Mouse (Mus musculus) erythroblast, adult 5-6 weeks (primary cell): ENCODE results near the gene Hoxd3. TPM values are rescaled to one million over a fixed set of nuclear protein-coding genes. Genes with fewer than 3 reads are reported as not detected.

Source experiments
- ATAC-seq: replicated peaks from 2 replicates; pipeline ENCODE4 v1.8.0; 2016; ENCODE audit warnings: moderate number of reproducible peaks, mild to moderate bottlenecking, moderate TSS enrichment, inconsistent platforms; ENCODE audit not compliant: poor library complexity, low FRiP score, severe bottlenecking
- total RNA-seq, 2 experiments: library from RNA; stranded (forward) in 1 of 2; stranded (reverse) in 1 of 2; fragments of 150-400 nt in 1 of 2; fragments of 200-764, 138-1000 nt in 1 of 2; gene quantifications; 2 replicates each; pipeline versions ENCODE4 v1.2.3 to v1.2.4; 2015 to 2017; ENCODE audit warnings: low replicate concordance in 2 of 2

Gene Hoxd3
- total RNA-seq, 2 experiments from 2014 or later, result not detected

DNA sequence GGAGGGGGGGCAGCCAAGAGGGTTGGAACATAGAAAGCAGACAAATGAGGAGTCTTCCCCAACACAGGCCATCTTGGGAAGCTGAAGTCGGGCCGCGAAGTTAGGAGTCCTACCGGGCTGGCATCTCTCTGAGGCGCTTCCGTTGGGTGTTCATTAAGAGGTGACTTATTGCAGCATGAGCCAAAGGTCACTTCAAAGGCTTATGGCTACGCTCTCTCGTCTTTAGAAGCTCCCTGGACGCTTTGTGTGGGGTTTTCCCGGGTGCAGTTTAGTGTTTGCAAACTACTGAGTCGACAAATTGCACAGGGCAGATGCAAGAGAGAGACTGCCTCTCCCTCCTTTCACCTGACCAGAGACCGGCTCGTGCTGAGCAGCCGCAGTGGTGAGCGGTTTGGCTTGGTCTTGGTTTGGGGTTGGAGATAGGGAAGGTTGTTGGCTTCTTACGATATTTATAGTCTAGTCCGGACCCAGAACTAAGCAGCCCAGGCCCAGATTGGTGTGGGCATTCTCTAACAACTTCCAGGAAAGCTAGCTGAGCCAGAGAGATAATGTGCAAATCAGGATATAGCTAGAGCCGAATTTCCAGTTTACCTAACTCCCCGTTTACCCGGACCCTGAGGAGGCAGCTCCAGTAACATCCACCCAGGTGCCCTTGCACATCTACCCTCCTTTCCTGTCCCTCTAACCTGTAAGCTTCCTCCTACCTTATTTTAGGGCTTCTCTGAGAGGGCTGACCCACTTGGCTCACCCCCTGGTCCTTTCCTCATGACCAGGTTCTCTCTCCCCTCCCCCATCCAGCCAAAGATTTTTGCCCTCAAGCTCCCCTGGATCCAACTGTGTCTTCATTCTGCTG lies 27.1 kb downstream of the Hoxd3 start:
- ATAC-seq, result no peak

DNA sequence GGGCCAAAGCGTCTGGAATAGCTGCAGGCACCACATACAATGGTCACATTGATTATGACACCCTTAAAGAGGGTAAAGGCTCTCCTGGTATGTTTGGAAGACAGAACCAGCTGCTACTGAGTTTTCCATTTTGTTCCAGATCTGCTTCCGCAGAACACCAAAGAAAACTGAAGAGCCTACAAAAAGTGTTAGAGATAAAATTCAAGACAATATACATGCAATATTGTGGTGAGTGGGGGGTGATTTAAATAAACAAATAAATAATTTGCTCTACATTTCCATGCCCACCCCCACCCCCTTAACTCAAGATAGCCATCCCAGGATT lies 27.7 kb downstream of the Hoxd3 start:
- ATAC-seq, result no peak

- no peak for ATAC-seq
Measured at GRCm38 (mm10) chr2:74739869-74740268, 28.1 kb downstream of the Hoxd3 start.

DNA sequence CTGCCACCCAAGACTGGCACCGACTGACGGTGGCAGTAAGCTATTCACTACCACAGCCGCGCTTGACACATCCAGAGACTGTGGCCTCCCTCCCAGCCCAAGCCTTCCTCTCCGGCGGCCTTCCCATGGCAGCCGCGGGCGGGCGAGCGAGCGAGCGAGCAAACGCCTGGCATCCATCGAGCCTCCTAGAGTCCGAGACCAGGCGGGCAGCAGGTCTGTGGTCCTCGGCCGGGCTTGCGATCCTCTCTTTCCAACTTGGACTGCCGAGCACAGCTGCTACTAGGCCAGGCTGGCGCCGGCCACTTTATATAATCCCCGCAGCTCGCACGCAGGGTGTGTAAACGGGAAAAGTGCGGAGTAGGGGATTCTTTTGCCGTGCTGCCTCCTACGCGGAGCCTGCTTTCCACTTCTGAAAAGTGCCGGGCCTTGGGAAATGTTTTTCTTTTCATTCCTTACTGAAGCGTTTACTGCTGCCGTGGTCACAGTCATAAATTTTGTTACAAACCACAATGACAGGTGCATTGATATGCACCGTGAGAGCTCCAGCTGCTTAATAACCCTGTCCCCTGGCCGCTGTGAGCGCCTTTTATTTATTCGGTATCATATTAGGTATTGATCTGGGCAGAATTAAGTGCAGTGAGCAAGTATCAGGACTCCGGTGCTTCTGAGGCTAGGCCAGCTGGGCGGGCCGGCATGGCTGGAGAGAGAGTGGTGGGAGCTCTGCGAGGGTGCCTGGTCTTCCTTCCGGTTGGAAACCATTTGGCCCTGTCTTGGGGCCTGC lies 28.8 kb downstream of the Hoxd3 start:
- no peak for ATAC-seq

- ATAC-seq, result no peak
Measured at GRCm38 (mm10) chr2:74741252-74741978, 29.7 kb downstream of the Hoxd3 start.

DNA sequence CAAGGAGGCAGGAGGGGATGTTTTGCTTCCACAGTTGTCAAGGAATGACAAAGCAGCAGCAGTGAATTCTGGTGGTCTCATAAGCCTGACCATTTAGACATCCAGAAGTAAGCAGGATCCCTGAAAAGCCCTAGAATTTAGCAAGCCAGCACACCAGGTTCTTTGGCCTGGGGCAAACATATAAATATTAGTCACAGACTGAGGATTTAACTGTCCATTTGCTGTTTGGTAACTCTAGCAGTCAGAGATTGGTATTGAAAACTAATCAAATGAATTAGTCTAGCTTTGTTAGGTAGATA lies 30.2 kb downstream of the Hoxd3 start:
- no peak for ATAC-seq

- ATAC-seq, result no peak
Measured at GRCm38 (mm10) chr2:74745540-74746297, 34.0 kb downstream of the Hoxd3 start.

DNA sequence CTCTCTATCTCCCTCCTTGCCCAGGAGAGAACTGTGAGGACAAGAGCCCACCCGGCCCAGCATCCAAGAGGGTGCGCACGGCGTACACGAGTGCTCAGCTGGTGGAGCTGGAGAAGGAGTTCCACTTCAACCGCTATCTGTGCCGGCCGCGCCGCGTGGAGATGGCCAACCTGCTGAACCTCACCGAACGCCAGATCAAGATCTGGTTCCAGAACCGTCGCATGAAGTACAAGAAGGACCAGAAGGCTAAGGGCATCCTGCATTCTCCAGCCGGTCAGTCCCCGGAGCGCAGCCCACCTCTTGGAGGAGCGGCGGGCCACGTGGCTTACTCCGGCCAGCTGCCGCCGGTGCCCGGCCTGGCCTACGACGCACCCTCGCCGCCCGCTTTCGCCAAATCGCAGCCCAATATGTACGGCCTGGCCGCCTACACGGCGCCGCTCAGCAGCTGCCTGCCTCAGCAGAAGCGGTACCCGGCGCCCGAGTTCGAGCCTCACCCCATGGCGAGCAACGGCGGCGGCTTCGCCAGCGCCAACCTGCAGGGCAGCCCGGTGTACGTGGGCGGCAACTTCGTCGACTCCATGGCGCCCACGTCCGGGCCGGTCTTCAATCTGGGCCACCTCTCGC lies 34.7 kb downstream of the Hoxd3 start:
- ATAC-seq, result no peak

DNA sequence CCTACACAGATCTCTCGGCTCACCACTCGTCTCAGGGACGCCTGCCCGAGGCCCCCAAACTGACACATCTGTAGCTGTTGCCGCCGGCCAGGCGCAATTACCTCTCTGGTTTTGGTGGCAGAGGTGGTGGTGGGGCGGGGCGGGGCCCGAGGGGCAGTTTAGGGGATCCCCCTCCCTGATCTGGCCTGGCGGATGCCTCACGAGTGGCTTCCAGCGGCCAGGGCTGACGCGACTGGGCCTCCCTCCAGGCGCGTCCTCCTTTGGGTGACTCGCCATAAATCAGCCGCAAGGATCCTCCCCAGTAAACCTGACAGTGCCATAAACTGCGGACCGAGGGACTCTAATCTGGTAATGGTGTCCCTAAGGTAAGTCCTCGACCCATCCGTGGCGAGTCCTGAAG lies 35.3 kb downstream of the Hoxd3 start:
- no peak for ATAC-seq

DNA sequence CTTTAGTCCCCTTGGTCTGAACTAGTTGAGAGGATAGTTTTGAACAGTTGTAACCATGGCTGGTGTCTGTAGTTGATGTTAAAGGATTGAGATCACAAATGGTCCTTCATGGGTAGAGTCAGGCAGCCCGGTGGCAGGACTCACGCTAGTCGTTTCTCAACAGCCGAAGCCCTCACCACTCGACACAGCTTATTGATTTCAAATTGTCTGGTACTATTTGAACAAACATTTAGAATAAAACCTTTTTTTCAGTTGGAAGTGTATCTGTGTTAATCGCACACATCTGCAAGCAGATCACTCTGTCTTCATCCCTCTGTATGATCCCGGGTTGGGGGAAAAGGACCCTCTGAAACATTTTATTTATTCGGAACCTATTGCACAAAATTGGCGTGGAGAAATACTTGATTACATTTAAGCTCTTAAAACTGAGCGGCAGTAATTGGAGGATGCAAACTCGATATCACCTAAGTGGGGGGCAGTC lies 36.0 kb downstream of the Hoxd3 start:
- no peak for ATAC-seq

DNA sequence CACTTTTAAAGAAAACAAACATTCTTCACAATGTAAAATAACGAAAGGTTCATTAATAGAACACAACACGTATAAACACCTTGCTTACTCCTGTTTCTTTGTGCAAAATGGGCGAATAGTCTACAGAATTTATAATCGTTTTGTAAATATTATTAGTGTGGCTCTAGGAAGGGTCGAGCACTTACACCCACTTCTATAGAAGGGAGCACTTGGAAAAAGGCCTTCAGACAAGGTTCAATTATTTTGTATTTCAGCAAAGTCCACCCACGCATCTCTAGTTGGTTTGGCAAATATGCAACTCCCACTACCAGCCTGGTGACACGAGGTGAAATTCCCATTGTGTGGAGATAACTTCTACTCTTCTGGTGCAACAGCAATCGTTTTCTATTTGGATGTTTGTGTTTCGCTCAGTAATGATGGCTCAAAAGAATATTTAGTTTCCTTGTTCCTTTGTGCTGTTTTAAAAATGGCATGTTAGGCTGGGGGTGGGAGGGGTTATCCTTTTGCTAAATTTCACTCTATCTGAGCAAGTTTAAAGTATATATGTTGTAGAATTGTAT lies 36.8 kb downstream of the Hoxd3 start:
- no peak for ATAC-seq

DNA sequence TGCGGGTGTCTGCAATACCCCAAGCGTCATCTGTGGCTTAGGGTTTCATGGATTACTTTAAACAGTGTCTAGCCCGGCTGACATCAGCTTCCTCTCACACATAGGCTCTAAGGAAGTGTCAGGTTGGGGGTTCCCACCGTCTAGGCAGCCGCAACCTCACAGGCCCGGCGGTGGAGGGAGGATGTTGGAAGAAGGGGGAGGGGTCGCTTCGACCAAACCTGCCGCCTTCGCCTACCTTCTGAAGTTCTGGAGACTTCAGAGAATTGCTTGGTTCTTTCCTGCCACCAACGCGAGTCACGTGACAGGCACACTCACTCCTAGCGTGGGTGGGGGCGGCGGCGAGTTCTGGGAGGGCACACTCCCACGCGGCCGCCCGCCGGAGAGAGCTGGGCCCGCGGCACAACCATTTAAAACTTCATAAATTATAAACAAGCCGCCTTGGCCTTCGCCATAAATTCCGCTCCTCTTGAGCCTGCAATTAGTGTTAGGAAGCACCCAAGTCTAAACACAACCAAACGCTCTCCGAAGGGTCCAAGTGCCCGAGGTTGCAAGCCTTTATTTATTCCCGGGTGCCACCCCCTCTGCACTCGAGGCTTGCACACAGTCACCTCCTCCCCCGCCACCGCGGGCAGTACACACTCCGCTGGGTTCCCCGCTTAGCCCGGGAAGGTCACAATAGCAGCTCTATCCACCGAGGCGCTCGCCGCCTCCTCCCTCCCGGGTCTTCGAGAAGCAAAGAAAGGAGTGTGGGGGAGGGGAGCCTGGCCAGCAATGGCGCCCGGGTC lies 37.8 kb downstream of the Hoxd3 start:
- no peak for ATAC-seq

DNA sequence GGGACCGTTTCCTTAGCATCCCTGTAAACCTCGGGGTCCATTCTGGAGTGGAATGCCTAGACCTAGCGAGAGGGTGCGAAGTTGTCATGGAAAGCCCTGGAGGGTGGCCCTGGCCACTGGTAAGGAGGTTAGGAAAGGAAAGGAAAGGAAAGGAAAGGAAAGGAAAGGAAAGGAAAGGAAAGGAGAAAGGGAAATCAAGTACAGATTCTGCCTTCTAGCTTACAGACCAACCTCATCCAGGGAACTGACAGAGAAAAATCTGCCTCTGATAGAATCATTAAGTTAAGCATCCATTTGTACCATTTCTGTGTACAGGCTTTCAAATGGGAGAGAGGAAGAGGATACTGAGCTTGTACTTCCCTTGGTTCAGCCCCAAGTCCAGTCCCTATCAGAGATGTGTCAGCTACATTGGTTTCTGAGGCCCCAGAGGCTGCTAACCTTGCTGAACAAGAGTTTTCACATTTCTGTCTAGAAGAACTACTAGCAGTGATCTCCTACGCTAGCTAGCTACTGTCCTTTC lies 39.1 kb downstream of the Hoxd3 start:
- no peak for ATAC-seq

GRCm38 (mm10) chr2:74751861-74752260 lies 40.1 kb downstream of the Hoxd3 start:
- no peak for ATAC-seq

GRCm38 (mm10) chr2:74752431-74753174 lies 40.9 kb downstream of the Hoxd3 start:
- no peak for ATAC-seq

DNA sequence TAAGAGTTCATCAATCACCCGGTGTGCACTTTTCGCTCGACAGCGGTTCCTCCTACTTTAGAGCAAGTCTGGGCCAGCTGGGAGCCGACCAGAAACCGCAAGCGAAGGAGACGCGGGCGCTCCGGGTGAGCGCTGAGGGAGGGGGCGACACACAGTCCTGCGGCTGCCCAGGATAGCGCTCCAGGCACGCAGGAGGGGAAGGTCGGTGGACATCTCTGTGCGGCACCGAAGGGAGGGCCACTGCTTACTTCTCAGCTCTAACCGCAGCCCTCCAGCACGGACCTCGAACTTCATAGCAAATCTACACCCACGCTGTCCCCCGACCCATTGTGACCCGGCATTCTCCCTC lies 41.4 kb downstream of the Hoxd3 start:
- no peak for ATAC-seq

DNA sequence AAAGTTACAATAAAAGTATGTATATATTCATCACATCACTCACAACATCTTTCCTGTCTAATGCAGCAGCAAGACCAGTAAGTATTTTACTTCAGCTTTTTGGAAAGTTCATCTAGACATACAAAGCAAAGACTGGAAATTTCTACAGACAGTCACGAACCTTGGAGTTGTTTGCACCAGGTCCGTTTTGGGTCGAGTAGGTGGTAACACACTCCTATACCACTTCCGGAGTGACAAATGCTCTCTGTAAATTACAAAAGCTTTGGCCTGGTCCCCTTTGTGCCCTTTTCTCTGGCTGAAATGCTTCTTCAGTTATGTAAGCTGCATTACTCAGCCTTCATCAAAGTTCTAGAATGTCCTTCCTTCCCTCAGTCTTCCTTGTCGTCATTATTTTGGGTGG lies 42.0 kb downstream of the Hoxd3 start:
- no peak for ATAC-seq

DNA sequence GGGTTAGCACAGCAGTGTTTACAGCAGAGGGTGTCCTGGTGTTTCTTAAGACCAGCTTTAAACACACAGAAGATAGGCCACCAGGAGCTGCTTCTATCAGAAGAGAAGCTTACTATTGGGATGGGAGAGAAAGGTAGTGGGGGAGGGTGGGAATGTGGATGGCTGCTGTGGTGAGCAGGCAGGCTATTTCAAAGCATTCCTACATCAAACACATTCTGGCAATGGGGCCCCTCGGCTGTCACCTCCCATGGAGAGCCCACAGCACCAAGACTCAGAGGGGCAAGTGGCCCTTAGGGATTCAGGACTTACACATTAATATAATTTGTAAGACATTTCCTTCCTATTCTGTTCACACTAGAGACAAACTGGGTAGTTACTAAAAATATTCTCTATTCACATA lies 48.4 kb downstream of the Hoxd3 start:
- ATAC-seq, result no peak
